Mouse (Mus musculus): ENCODE results near the gene Yipf2. TPM values are rescaled to one million over a fixed set of nuclear protein-coding genes. Genes with fewer than 3 reads are reported as not detected.
A peak's percentile ranks its signal among the peaks of the same experiment; 100 is the strongest.

The Yipf2 gene
- 10 to 100 TPM; 22.9 to 25.1 TPM for total RNA-seq (2021)
- long read RNA-seq, experiment 1, transcript Yipf2-202 (10 exons, 1,894 nt), result major isoform, 9 of 49 reads
- long read RNA-seq, experiment 1, partial matches to known transcripts, result 21 of 49 reads
- long read RNA-seq, experiment 1, other reads (novel, unspliced or antisense), result 17 of 49 reads
- long read RNA-seq, experiment 2, partial matches to known transcripts, result 16 of 29 reads
- long read RNA-seq, experiment 2, other reads (novel, unspliced or antisense), result 5 of 29 reads

DNA sequence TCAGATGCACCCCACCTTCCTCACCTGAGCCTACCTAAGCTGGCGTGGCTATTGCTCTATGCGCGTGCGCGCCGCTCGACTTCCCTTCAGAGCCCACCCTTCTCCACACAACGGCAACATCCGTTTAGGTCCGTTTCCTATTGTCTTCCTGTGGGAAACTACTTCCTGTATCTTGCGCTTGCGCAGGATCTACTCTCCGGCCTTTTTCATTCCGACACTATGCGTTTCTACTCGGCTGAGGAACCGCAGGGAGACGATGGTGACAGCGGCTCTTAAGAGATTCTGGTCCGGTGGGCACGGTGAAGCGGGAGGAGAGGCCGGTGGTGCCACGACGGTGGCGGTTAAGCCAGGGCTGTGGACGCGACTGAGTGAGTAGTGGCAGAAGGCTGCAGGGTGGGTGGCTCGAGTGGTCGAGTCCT is at the start of gene Yipf2, which contains the start of gene Timm29:
Gene Yipf2 (minus strand): TSS at position 126 of the 419 bp plus-strand sequence.
Gene Timm29 (plus strand): TSS at position 20 of the 419 bp plus-strand sequence.
- peak; percentile 91 for DNase-seq

- DNase-seq, result no peak
Measured at GRCm38 (mm10) chr9:21639031-21639430, 46.4 kb upstream of the Yipf2 start.

GRCm38 (mm10) chr9:21635639-21636038 is 43.0 kb upstream of the Yipf2 start:
- no peak for DNase-seq

GRCm38 (mm10) chr9:21633106-21633505 is 40.5 kb upstream of the Yipf2 start:
- no peak for DNase-seq

GRCm38 (mm10) chr9:21630673-21631072 is 38.0 kb upstream of the Yipf2 start:
- DNase-seq, result peak; percentile 59

GRCm38 (mm10) chr9:21627145-21627795 is 34.6 kb upstream of the Yipf2 start:
- DNase-seq, result no peak

DNA sequence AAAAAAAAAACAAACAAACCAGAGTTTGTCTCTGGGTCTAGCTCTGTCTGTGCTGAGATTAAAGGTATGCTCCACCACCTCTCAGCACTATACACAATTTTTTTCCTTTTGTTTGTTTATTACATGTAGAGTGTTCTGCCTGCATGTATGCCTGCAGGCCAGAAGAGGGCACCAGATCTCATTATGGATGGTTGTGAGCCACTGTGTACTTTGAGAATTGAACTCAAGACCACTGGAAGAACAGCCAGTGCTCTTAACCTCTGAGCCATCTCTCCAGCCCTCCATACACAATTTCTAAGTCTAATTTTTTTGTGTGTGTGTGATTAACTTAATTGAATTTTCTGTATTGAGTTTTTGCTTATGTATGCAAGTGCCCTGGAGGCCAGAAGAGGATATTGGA is 33.9 kb upstream of the Yipf2 start:
- DNase-seq, result no peak

GRCm38 (mm10) chr9:21625342-21626339 is 33.0 kb upstream of the Yipf2 start:
- DNase-seq, result no peak

DNA sequence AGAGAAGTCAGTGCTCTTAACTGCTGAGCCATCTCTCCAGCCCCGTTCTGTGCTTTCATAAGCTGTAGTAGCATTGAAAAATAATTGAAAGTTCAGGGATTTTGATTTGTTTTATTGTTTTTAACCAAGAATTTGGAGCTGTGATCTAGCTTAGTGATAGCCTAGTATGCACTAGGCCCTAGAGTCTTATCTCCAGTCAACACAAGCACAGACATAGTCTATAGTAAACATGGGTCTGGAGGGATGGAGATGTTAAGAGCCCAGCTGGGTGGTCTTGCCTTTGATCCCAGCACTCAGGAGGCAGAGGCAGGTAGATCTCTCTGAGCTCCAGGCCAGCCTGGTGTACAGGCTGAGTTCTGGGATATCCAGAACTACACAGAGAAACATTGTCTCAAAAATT is 30.0 kb upstream of the Yipf2 start:
- no peak for DNase-seq

GRCm38 (mm10) chr9:21620229-21620628 is 27.6 kb upstream of the Yipf2 start:
- no peak for DNase-seq

- DNase-seq, result no peak
Measured at GRCm38 (mm10) chr9:21617066-21617465, 24.4 kb upstream of the Yipf2 start.

DNA sequence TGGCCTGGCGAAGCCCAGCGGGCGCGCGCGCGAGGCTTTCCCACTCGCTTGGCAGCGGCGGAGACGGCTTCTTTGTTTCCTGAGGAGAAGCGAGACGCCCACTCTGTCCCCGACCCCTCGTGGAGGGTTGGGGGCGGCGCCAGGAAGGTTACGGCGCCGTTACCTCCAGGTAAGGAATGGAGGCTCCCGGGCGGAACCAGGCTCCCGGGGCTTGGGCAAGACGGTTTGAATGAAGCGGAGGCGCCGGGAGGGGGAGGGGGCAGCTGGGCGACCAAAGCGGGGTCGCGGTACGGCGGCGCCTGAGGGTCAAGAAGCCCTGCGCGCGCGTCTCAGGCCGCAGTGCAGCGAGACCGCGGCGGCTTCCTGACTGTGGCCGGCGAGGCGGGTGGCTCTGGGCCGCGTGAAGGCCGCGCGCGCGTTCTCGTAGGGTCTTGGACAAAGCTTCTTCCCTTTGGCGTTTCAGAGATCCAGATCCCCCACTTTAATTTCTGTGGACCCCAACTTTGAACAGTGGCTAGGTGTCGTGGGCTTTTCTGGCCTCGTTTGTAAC is 23.7 kb upstream of the Yipf2 start:
- peak; percentile 92 for DNase-seq

DNA sequence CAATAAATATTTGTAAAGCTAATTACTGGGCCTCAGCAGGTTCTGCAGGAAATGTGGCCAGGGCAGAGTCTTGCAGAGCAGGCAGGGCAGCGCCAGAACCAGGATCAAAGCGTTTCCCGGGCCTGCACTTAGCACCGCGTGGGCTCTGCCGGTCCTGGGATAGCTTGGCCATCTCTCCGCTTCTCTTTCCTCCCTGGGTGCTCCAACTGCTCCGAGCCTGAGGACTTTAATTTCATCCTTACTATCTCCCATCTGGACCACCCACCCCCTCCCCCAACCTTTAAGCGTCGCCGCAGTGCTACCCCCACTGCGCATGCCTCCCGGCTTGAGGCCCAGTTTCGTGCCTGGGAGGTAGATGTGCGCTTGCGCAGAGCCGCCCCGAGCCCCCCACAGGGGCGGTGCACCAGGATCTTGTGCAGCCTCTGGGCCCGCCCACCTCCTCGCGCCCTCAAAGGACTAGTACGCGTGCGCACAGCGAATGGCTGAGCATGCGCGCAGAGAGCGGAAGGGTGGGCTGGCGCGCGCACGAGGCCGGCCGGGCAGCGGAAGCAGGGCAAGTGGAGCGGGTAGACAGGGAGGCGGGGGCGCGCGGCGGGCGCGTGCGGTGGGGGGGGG is 23.1 kb upstream of the Yipf2 start, which contains the start of gene Smarca4:
Gene Smarca4 (plus strand): TSS at position 553 of the 615 bp plus-strand sequence.
- DNase-seq, result peak; percentile 100

- DNase-seq, result no peak
Measured at GRCm38 (mm10) chr9:21614864-21615616, 22.4 kb upstream of the Yipf2 start.

GRCm38 (mm10) chr9:21609861-21610260 is 17.2 kb upstream of the Yipf2 start:
- no peak for DNase-seq

DNA sequence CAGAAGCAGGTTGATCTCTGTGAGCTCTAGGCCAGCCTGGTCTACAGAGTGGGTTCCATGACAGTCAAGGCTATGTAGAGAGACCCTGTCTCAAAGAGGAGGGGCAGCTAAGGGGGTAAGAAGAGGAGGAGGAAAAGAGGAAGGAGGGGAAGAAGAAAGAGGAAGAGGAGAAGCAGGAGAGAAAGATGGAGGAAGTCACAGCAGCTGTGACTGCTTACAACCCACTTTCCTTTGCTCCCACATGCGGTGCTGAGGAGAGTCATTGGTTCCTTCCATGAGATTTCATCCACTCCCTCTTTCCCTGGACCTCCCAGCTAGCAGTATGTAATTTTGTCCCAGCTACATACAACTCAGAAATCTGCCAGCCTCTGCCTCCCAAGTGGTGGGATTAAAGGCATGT is 14.0 kb upstream of the Yipf2 start:
- DNase-seq, result no peak

GRCm38 (mm10) chr9:21605865-21606264 is 13.2 kb upstream of the Yipf2 start:
- no peak for DNase-seq

GRCm38 (mm10) chr9:21604119-21604518 is 11.5 kb upstream of the Yipf2 start:
- DNase-seq, result no peak

DNA sequence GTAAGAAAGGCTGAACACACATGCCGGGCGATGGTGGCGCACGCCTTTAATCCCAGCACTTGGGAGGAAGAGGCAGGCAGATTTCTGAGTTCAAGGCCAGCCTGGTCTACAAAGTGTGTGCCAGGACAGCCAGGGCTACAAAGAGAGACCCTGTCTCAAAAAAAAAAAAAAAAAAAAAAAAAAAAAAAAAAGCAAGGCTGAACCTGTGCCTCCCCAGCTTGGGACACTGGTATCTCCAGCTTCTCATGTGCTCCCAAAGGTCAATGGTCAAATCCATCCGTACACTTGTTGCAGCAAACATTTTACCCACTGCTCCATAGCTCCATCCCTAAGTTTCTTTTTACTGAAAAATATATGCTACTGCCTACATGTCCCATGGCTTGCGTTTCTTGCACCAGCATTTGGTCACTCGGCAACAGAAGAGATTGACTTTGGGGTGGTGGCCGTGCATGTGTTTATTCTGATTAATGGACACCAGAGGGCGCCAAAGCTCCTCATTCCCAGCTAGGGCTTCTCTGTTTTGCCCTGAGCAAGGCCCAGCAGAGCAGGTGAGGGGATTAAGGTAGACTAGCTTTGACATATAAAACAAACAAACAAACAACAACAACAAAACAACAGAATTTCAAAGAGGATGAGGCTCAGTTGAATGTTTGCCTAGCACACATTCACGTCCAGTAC is 9.2 kb upstream of the Yipf2 start:
- peak; percentile 80 for DNase-seq

DNA sequence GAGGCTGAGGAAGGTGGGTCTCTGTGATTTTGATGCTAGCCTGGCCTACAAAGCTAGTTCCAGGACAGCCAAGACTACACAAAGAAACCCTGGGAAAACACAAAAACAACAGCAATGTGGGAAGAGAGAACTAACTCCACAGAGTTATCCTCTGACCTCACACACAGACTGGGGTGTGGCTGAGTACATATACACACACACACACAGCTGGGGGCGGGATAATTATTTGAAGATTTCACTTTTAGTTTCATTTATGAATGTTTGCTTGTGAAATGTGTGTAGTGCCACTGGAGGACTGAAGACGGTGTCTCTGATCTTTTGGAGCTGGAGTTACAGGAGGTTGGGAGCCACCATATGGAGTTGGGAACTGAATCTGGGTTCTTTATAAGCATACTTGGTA is 8.4 kb upstream of the Yipf2 start:
- DNase-seq, result no peak

All from adrenal gland, postnatal 10 days (tissue).